Mouse (Mus musculus): ENCODE measurements at regions not wholly inside any gene's neighbourhood (a gene's known extent, or its start where the extent isn't known, plus 50 kb on each side); places are given as distances from the start of the nearest gene placed in this dataset.

- in situ Hi-C loops (cut with MboI; ENCODE audit: low sequenced_read_pairs in 2 of 2, unreplicated experiment in 2 of 2), result loop anchor here in 1 of 2 experiments (25.0 kb wide), 1 partner anchor 421 kb away; no protein-coding TSS in a partner anchor
- Histone ChIP-seq H3K4me1 (ENCODE audit: control insufficient read depth in 2 of 2, insufficient read depth in 2 of 2, low read length in 2 of 2, poor library complexity in 1 of 2) (peaks cover 0 to 2% of the 10 kb centered on the region in 2 experiments; a peak in 1 of 4 replicates), H3K36me3 (ENCODE audit: control insufficient read depth, insufficient read depth, low read length, poor library complexity, severe bottlenecking) (no peaks in the 10 kb centered on the region), H3K27ac (ENCODE audit: insufficient read depth, low read depth, low read length, poor library complexity, severe bottlenecking) (no peak overlapping the region), H3K9ac (ENCODE audit: insufficient read depth, low read depth, low read length, poor library complexity, severe bottlenecking) (no peak overlapping the region), H3K9me3 (ENCODE audit: control insufficient read depth, insufficient read depth, low read depth, low read length) (no peaks in the 10 kb centered on the region), H3K4me3 (ENCODE audit: insufficient read depth in 1 of 2, low read depth in 1 of 2, low read length in 2 of 2, poor library complexity in 1 of 2, severe bottlenecking in 1 of 2) (no peak overlapping the region)
- no peak for DNase-seq (ENCODE audit: low read depth, low spot score)
- TF ChIP-seq CHD2 (IDR thresholded peaks at IDR 0.05; ENCODE audit: low read depth, low read length), result no peak
- TF ChIP-seq ZC3H11A (IDR thresholded peaks at IDR 0.05; ENCODE audit: borderline replicate concordance, low read depth, low read length), result no peak
- no peak for TF ChIP-seq MAFK (IDR thresholded peaks at IDR 0.05; ENCODE audit: insufficient read depth, low read depth, low read length)
- no peak for TF ChIP-seq HCFC1 (IDR thresholded peaks at IDR 0.05; ENCODE audit: borderline replicate concordance, insufficient read depth, low read length)
- TF ChIP-seq ZNF384 (IDR thresholded peaks at IDR 0.05; ENCODE audit: low read depth, low read length), result no peak
Measured at GRCm38 (mm10) chr11:114216493-114216892, 149.6 kb upstream of the Sdk2 start.

GRCm38 (mm10) chr11:114215256-114215655 is 148.4 kb upstream of the Sdk2 start:
- in situ Hi-C loops (cut with MboI; ENCODE audit: low sequenced_read_pairs in 2 of 2, unreplicated experiment in 2 of 2), result loop anchor here in 1 of 2 experiments (25.0 kb wide), 1 partner anchor 422 kb away; no protein-coding TSS in a partner anchor
- Histone ChIP-seq H3K4me1 (ENCODE audit: control insufficient read depth in 2 of 2, insufficient read depth in 2 of 2, low read length in 2 of 2, poor library complexity in 1 of 2) (peaks cover 0 to 2% of the 10 kb centered on the region in 2 experiments; a peak in 1 of 4 replicates), H3K4me3 (ENCODE audit: insufficient read depth in 1 of 2, low read depth in 1 of 2, low read length in 2 of 2, poor library complexity in 1 of 2, severe bottlenecking in 1 of 2) (no peak overlapping the region), H3K9ac (ENCODE audit: insufficient read depth, low read depth, low read length, poor library complexity, severe bottlenecking) (no peak overlapping the region), H3K36me3 (ENCODE audit: control insufficient read depth, insufficient read depth, low read length, poor library complexity, severe bottlenecking) (no peaks in the 10 kb centered on the region), H3K27ac (ENCODE audit: insufficient read depth, low read depth, low read length, poor library complexity, severe bottlenecking) (no peak overlapping the region), H3K9me3 (ENCODE audit: control insufficient read depth, insufficient read depth, low read depth, low read length) (no peaks in the 10 kb centered on the region)
- DNase-seq (ENCODE audit: low read depth, low spot score), result no peak
- TF ChIP-seq ZC3H11A (IDR thresholded peaks at IDR 0.05; ENCODE audit: borderline replicate concordance, low read depth, low read length) (no peak), ZNF384 (IDR thresholded peaks at IDR 0.05; ENCODE audit: low read depth, low read length) (no peak), CHD2 (IDR thresholded peaks at IDR 0.05; ENCODE audit: low read depth, low read length) (no peak), HCFC1 (IDR thresholded peaks at IDR 0.05; ENCODE audit: borderline replicate concordance, insufficient read depth, low read length) (no peak), MAFK (IDR thresholded peaks at IDR 0.05; ENCODE audit: insufficient read depth, low read depth, low read length) (no peak)

GRCm38 (mm10) chr11:114212136-114212535 is 145.3 kb upstream of the Sdk2 start:
- H3K4me1 ChIP-seq (ENCODE audit: control insufficient read depth in 2 of 2, insufficient read depth in 2 of 2, low read length in 2 of 2, poor library complexity in 1 of 2), result no peaks in the 10 kb centered on the region
- no peak overlapping the region for H3K27ac ChIP-seq (ENCODE audit: insufficient read depth, low read depth, low read length, poor library complexity, severe bottlenecking)
- no peak overlapping the region for H3K4me3 ChIP-seq (ENCODE audit: insufficient read depth in 1 of 2, low read depth in 1 of 2, low read length in 2 of 2, poor library complexity in 1 of 2, severe bottlenecking in 1 of 2)
- no peak for TF ChIP-seq ZNF384 (IDR thresholded peaks at IDR 0.05; ENCODE audit: low read depth, low read length)
- no peak for TF ChIP-seq MAFK (IDR thresholded peaks at IDR 0.05; ENCODE audit: insufficient read depth, low read depth, low read length)
- no peak for TF ChIP-seq HCFC1 (IDR thresholded peaks at IDR 0.05; ENCODE audit: borderline replicate concordance, insufficient read depth, low read length)
- TF ChIP-seq CHD2 (IDR thresholded peaks at IDR 0.05; ENCODE audit: low read depth, low read length), result no peak
- no peak for TF ChIP-seq ZC3H11A (IDR thresholded peaks at IDR 0.05; ENCODE audit: borderline replicate concordance, low read depth, low read length)
- H3K36me3 ChIP-seq (ENCODE audit: control insufficient read depth, insufficient read depth, low read length, poor library complexity, severe bottlenecking), result no peaks in the 10 kb centered on the region
- DNase-seq (ENCODE audit: low read depth, low spot score), result no peak
- in situ Hi-C loops (cut with MboI; ENCODE audit: low sequenced_read_pairs in 2 of 2, unreplicated experiment in 2 of 2), result loop anchor here in 1 of 2 experiments (25.0 kb wide), 1 partner anchor 425 kb away; no protein-coding TSS in a partner anchor
- no peaks in the 10 kb centered on the region for H3K9me3 ChIP-seq (ENCODE audit: control insufficient read depth, insufficient read depth, low read depth, low read length)
- no peak overlapping the region for H3K9ac ChIP-seq (ENCODE audit: insufficient read depth, low read depth, low read length, poor library complexity, severe bottlenecking)

DNA sequence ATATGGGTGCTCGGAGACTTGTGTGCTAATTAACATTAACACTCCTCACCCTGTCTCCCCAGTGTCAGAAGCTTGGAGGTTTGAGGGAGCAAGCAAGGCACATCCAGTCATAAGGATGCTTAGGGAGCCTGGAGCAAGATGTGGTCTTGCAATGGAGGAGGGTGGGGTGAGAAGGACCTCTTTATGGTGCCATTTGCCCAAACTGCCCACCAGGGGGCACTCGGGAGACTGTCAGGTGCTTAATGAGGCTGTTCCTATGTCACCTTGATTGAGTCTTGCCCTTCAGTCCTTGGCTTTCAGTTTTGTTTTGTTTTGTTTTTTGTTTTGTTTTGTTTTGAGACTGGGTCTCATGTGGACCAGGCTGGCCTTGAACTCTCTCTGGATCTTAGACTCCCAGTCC is 138.3 kb upstream of the Sdk2 start:
- in situ Hi-C loops (cut with MboI; ENCODE audit: low sequenced_read_pairs in 2 of 2, unreplicated experiment in 2 of 2), result loop anchor here (10.0 to 25.0 kb wide), 2 partner anchors 430 to 432 kb away; no protein-coding TSS in a partner anchor
- TF ChIP-seq HCFC1 (IDR thresholded peaks at IDR 0.05; ENCODE audit: borderline replicate concordance, insufficient read depth, low read length), result no peak
- TF ChIP-seq ZC3H11A (IDR thresholded peaks at IDR 0.05; ENCODE audit: borderline replicate concordance, low read depth, low read length), result peak; percentile 57; the same call in 1 of the 2 replicates
- no peak for TF ChIP-seq CHD2 (IDR thresholded peaks at IDR 0.05; ENCODE audit: low read depth, low read length)
- peak; percentile 77 for DNase-seq (ENCODE audit: low read depth, low spot score)

More for the DNA sequence above, 138.3 kb upstream of the Sdk2 start:
- H3K4me1 ChIP-seq (ENCODE audit: control insufficient read depth in 2 of 2, insufficient read depth in 2 of 2, low read length in 2 of 2, poor library complexity in 1 of 2), result no peaks in the 10 kb centered on the region; a peak in 1 of 4 replicates
- no peak overlapping the region for H3K9ac ChIP-seq (ENCODE audit: insufficient read depth, low read depth, low read length, poor library complexity, severe bottlenecking)
- H3K4me3 ChIP-seq (ENCODE audit: insufficient read depth in 1 of 2, low read depth in 1 of 2, low read length in 2 of 2, poor library complexity in 1 of 2, severe bottlenecking in 1 of 2), result no peak overlapping the region
- no peaks in the 10 kb centered on the region for H3K9me3 ChIP-seq (ENCODE audit: control insufficient read depth, insufficient read depth, low read depth, low read length)
- no peak overlapping the region for H3K27ac ChIP-seq (ENCODE audit: insufficient read depth, low read depth, low read length, poor library complexity, severe bottlenecking)
- no peaks in the 10 kb centered on the region for H3K36me3 ChIP-seq (ENCODE audit: control insufficient read depth, insufficient read depth, low read length, poor library complexity, severe bottlenecking)

Measured in ES-E14 (cell line).